Mouse (Mus musculus): Measurements from ENCODE around the gene Zfp940. TPM values are rescaled to one million over a fixed set of nuclear protein-coding genes. Genes with fewer than 3 reads are reported as not detected.

Zfp940 gene
- polyA plus RNA-seq, 1 experiment from 2014 or later: 16.5 TPM

- WGBS: 5% methylated on average over 32 of the region's 32 CpGs
- no peaks in the 10 kb centered on the region for H3K9me3 ChIP-seq (ENCODE audit: control insufficient read depth, low read length)
Observed at GRCm38 (mm10) chr7:29859532-29860517, 6.4 kb upstream of the Zfp940 start, which contains the start of gene Zfp420. Zfp420 (plus strand) TSS chr7:29859979.

GRCm38 (mm10) chr7:29852831-29853218 is 644 bp downstream of the Zfp940 start:
- H3K36me3 ChIP-seq (ENCODE audit: control insufficient read depth, insufficient read depth, low read length): peaks cover 9% of the 10 kb centered on the region; the same call in 1 of the 2 replicates
- DNase-seq (no peak), ATAC-seq (ENCODE audit: low FRiP score, low TSS enrichment) (no peak)
- 0 out of 2 replicates have a peak overlapping the region, but pooled peaks have one; percentile 77 for H3K27ac ChIP-seq (replicated peaks; ENCODE audit: low read depth, low read length)
- H3K4me1 ChIP-seq (ENCODE audit: control insufficient read depth, insufficient read depth, low read length): peaks cover 4% of the 10 kb centered on the region
- peak overlapping the region; percentile 84 for H3K4me2 ChIP-seq (ENCODE audit: low read length)
- no peaks in the 10 kb centered on the region for H3K9me3 ChIP-seq (ENCODE audit: control insufficient read depth, low read length)
- peak overlapping the region; percentile 72 for H3K9ac ChIP-seq (replicated peaks; ENCODE audit: low read length)
- WGBS: 62% methylated on average over 9 of the region's 9 CpGs
- H3K27me3 ChIP-seq (ENCODE audit: control insufficient read depth, insufficient read depth, low read length): no peaks in the 10 kb centered on the region
- peak overlapping the region; percentile 54 for H3K4me3 ChIP-seq (replicated peaks; ENCODE audit: low read depth, low read length)

More at GRCm38 (mm10) chr7:29859532-29860517, 6.4 kb upstream of the Zfp940 start, which contains the start of gene Zfp420:
- Histone ChIP-seq H3K27ac (replicated peaks; ENCODE audit: low read depth, low read length) (peak within 1 kb of the TSS; percentile 60), H3K4me2 (ENCODE audit: low read length) (peak within 1 kb of the TSS; percentile 77), H3K9ac (replicated peaks; ENCODE audit: low read length) (peak within 1 kb of the TSS; percentile 67), H3K36me3 (ENCODE audit: control insufficient read depth, insufficient read depth, low read length) (peaks cover 5% of the 10 kb centered on the region; the same call in 1 of the 2 replicates), H3K4me3 (replicated peaks; ENCODE audit: low read depth, low read length) (peak within 1 kb of the TSS; percentile 54), H3K27me3 (ENCODE audit: control insufficient read depth, insufficient read depth, low read length) (no peaks in the 10 kb centered on the region), H3K4me1 (ENCODE audit: control insufficient read depth, insufficient read depth, low read length) (peaks cover 10% of the 10 kb centered on the region)
- ATAC-seq (ENCODE audit: low FRiP score, low TSS enrichment): peak; percentile 98
- peak; percentile 96 for DNase-seq

- ATAC-seq (ENCODE audit: low FRiP score, low TSS enrichment): no peak
- H3K4me3 ChIP-seq (replicated peaks; ENCODE audit: low read depth, low read length): no peak overlapping the region
- no peak overlapping the region for H3K9ac ChIP-seq (replicated peaks; ENCODE audit: low read length)
- H3K9me3 ChIP-seq (ENCODE audit: control insufficient read depth, low read length): no peaks in the 10 kb centered on the region
- no peaks in the 10 kb centered on the region for H3K4me1 ChIP-seq (ENCODE audit: control insufficient read depth, insufficient read depth, low read length)
- 91% methylated on average over 5 of the region's 5 CpGs for WGBS
- DNase-seq: no peak
- H3K27ac ChIP-seq (replicated peaks; ENCODE audit: low read depth, low read length): no peak overlapping the region
- no peak overlapping the region for H3K4me2 ChIP-seq (ENCODE audit: low read length)
- peaks cover 54% of the 10 kb centered on the region for H3K36me3 ChIP-seq (ENCODE audit: control insufficient read depth, insufficient read depth, low read length)
- no peaks in the 10 kb centered on the region for H3K27me3 ChIP-seq (ENCODE audit: control insufficient read depth, insufficient read depth, low read length)
Observed at GRCm38 (mm10) chr7:29844616-29845015, 8.9 kb downstream of the Zfp940 start.

GRCm38 (mm10) chr7:29842105-29842504 is 11.4 kb downstream of the Zfp940 start:
- ATAC-seq (ENCODE audit: low FRiP score, low TSS enrichment): no peak
- no peak overlapping the region for H3K4me2 ChIP-seq (ENCODE audit: low read length)
- WGBS: 90% methylated on average over 1 of the region's 1 CpGs
- H3K27ac ChIP-seq (replicated peaks; ENCODE audit: low read depth, low read length): no peak overlapping the region
- H3K4me3 ChIP-seq (replicated peaks; ENCODE audit: low read depth, low read length): no peak overlapping the region
- no peaks in the 10 kb centered on the region for H3K9me3 ChIP-seq (ENCODE audit: control insufficient read depth, low read length)
- H3K4me1 ChIP-seq (ENCODE audit: control insufficient read depth, insufficient read depth, low read length): no peaks in the 10 kb centered on the region
- no peaks in the 10 kb centered on the region for H3K27me3 ChIP-seq (ENCODE audit: control insufficient read depth, insufficient read depth, low read length)
- H3K36me3 ChIP-seq (ENCODE audit: control insufficient read depth, insufficient read depth, low read length): peaks cover 40% of the 10 kb centered on the region
- no peak overlapping the region for H3K9ac ChIP-seq (replicated peaks; ENCODE audit: low read length)
- no peak for DNase-seq

- Histone ChIP-seq H3K4me1 (ENCODE audit: control insufficient read depth, insufficient read depth, low read length) (no peaks in the 10 kb centered on the region), H3K9me3 (ENCODE audit: control insufficient read depth, low read length) (no peaks in the 10 kb centered on the region), H3K4me3 (replicated peaks; ENCODE audit: low read depth, low read length) (no peak overlapping the region), H3K4me2 (ENCODE audit: low read length) (no peak overlapping the region), H3K27me3 (ENCODE audit: control insufficient read depth, insufficient read depth, low read length) (no peaks in the 10 kb centered on the region), H3K9ac (replicated peaks; ENCODE audit: low read length) (no peak overlapping the region), H3K27ac (replicated peaks; ENCODE audit: low read depth, low read length) (no peak overlapping the region), H3K36me3 (ENCODE audit: control insufficient read depth, insufficient read depth, low read length) (peaks cover 23% of the 10 kb centered on the region)
- no peak for DNase-seq
- ATAC-seq (ENCODE audit: low FRiP score, low TSS enrichment): no peak
- WGBS: 92% methylated on average over 3 of the region's 3 CpGs
Observed at GRCm38 (mm10) chr7:29839256-29839655, 14.2 kb downstream of the Zfp940 start.

- H3K27me3 ChIP-seq (ENCODE audit: control insufficient read depth, insufficient read depth, low read length): no peaks in the 10 kb centered on the region
- WGBS: 93% methylated on average over 1 of the region's 1 CpGs
- H3K4me3 ChIP-seq (replicated peaks; ENCODE audit: low read depth, low read length): no peak overlapping the region
- DNase-seq (no peak), ATAC-seq (ENCODE audit: low FRiP score, low TSS enrichment) (no peak)
- no peak overlapping the region for H3K27ac ChIP-seq (replicated peaks; ENCODE audit: low read depth, low read length)
- peaks cover 29% of the 10 kb centered on the region for H3K36me3 ChIP-seq (ENCODE audit: control insufficient read depth, insufficient read depth, low read length)
- H3K4me1 ChIP-seq (ENCODE audit: control insufficient read depth, insufficient read depth, low read length): no peaks in the 10 kb centered on the region
- no peaks in the 10 kb centered on the region for H3K9me3 ChIP-seq (ENCODE audit: control insufficient read depth, low read length)
- H3K4me2 ChIP-seq (ENCODE audit: low read length): no peak overlapping the region
- H3K9ac ChIP-seq (replicated peaks; ENCODE audit: low read length): no peak overlapping the region
Observed at GRCm38 (mm10) chr7:29836816-29837215, 16.7 kb downstream of the Zfp940 start.

GRCm38 (mm10) chr7:29829804-29830203 is 23.7 kb downstream of the Zfp940 start:
- H3K27me3 ChIP-seq (ENCODE audit: control insufficient read depth, insufficient read depth, low read length): no peaks in the 10 kb centered on the region
- peaks cover 76% of the 10 kb centered on the region for H3K36me3 ChIP-seq (ENCODE audit: control insufficient read depth, insufficient read depth, low read length)
- no peak overlapping the region for H3K27ac ChIP-seq (replicated peaks; ENCODE audit: low read depth, low read length)
- no peak overlapping the region for H3K4me3 ChIP-seq (replicated peaks; ENCODE audit: low read depth, low read length)
- DNase-seq: no peak
- no peaks in the 10 kb centered on the region for H3K4me1 ChIP-seq (ENCODE audit: control insufficient read depth, insufficient read depth, low read length)
- 81% methylated on average over 12 of the region's 12 CpGs for WGBS
- no peak for ATAC-seq (ENCODE audit: low FRiP score, low TSS enrichment)
- H3K9ac ChIP-seq (replicated peaks; ENCODE audit: low read length): no peak overlapping the region
- no peaks in the 10 kb centered on the region for H3K9me3 ChIP-seq (ENCODE audit: control insufficient read depth, low read length)
- no peak overlapping the region for H3K4me2 ChIP-seq (ENCODE audit: low read length)

- H3K9ac ChIP-seq (replicated peaks; ENCODE audit: low read length): no peak overlapping the region
- peaks cover 82% of the 10 kb centered on the region for H3K36me3 ChIP-seq (ENCODE audit: control insufficient read depth, insufficient read depth, low read length)
- no peaks in the 10 kb centered on the region for H3K9me3 ChIP-seq (ENCODE audit: control insufficient read depth, low read length)
- no peak overlapping the region for H3K4me2 ChIP-seq (ENCODE audit: low read length)
- DNase-seq (no peak), ATAC-seq (ENCODE audit: low FRiP score, low TSS enrichment) (no peak)
- H3K27ac ChIP-seq (replicated peaks; ENCODE audit: low read depth, low read length): no peak overlapping the region
- no peak overlapping the region for H3K4me3 ChIP-seq (replicated peaks; ENCODE audit: low read depth, low read length)
- no peaks in the 10 kb centered on the region for H3K27me3 ChIP-seq (ENCODE audit: control insufficient read depth, insufficient read depth, low read length)
- H3K4me1 ChIP-seq (ENCODE audit: control insufficient read depth, insufficient read depth, low read length): no peaks in the 10 kb centered on the region
- WGBS: 93% methylated on average over 12 of the region's 12 CpGs
Observed at GRCm38 (mm10) chr7:29828001-29828400, 25.5 kb downstream of the Zfp940 start.

All from midbrain, embryonic 14.5 days (tissue).